Mouse (Mus musculus) layer of hippocampus, adult 9-10 months (tissue): ENCODE results near the gene Slc17a1.

Source experiments
- DNase-seq: peaks from one replicate; pipeline ENCODE4 v3.0.0; 2022; ENCODE audit warnings: low spot score

Slc17a1 gene

GRCm38 (mm10) chr13:23867405-23867804, at the start of gene Slc17a1:
Slc17a1 (plus strand) TSS chr13:23867750.
- DNase-seq = no peak

- DNase-seq = no peak
These were observed 47.2 kb upstream of the Slc17a1 start for GRCm38 (mm10) chr13:23820179-23820940.

GRCm38 (mm10) chr13:23822213-23822612, 45.3 kb upstream of the Slc17a1 start:
- no peak for DNase-seq

GRCm38 (mm10) chr13:23826606-23827005, 40.9 kb upstream of the Slc17a1 start:
- DNase-seq = no peak

GRCm38 (mm10) chr13:23833053-23833452, 34.5 kb upstream of the Slc17a1 start:
- no peak for DNase-seq

- DNase-seq = no peak
These were observed 32.7 kb upstream of the Slc17a1 start for GRCm38 (mm10) chr13:23834836-23835235.

- DNase-seq = no peak
These were observed 30.9 kb upstream of the Slc17a1 start for GRCm38 (mm10) chr13:23836630-23837029.

GRCm38 (mm10) chr13:23839308-23839707, 28.2 kb upstream of the Slc17a1 start, which contains the start of gene Slc17a3:
Slc17a3 (plus strand) TSS chr13:23839434.
- DNase-seq = no peak

GRCm38 (mm10) chr13:23845851-23846250, 21.7 kb upstream of the Slc17a1 start:
- no peak for DNase-seq

- DNase-seq = no peak
These were observed 18.3 kb upstream of the Slc17a1 start for GRCm38 (mm10) chr13:23849299-23849698.

GRCm38 (mm10) chr13:23856401-23856800, 11.1 kb upstream of the Slc17a1 start:
- no peak for DNase-seq

GRCm38 (mm10) chr13:23861815-23862214, 5.7 kb upstream of the Slc17a1 start:
- DNase-seq = no peak

GRCm38 (mm10) chr13:23864711-23865110, 2.8 kb upstream of the Slc17a1 start:
- DNase-seq = no peak

- DNase-seq = no peak
These were observed 1.4 kb upstream of the Slc17a1 start for GRCm38 (mm10) chr13:23866086-23866710.

GRCm38 (mm10) chr13:23867000-23867399, 550 bp upstream of the Slc17a1 start:
- no peak for DNase-seq

GRCm38 (mm10) chr13:23868790-23869533, 1.4 kb downstream of the Slc17a1 start:
- no peak for DNase-seq

- DNase-seq = no peak
These were observed 2.4 kb downstream of the Slc17a1 start for GRCm38 (mm10) chr13:23869996-23870395.

- no peak for DNase-seq
These were observed 5.6 kb downstream of the Slc17a1 start for GRCm38 (mm10) chr13:23873141-23873540.

GRCm38 (mm10) chr13:23879106-23879505, 11.6 kb downstream of the Slc17a1 start:
- DNase-seq = no peak

- no peak for DNase-seq
These were observed 12.1 kb downstream of the Slc17a1 start for GRCm38 (mm10) chr13:23879636-23880035.

GRCm38 (mm10) chr13:23885540-23885939, 18.0 kb downstream of the Slc17a1 start:
- no peak for DNase-seq

- no peak for DNase-seq
These were observed 19.6 kb downstream of the Slc17a1 start for GRCm38 (mm10) chr13:23887026-23887725.
